Mouse (Mus musculus): ENCODE data around the gene Rtp2.

- TF ChIP-seq CTCF (IDR thresholded peaks at IDR 0.05; ENCODE audit: low read depth, low read length) (peak; percentile 53), POLR2A (IDR thresholded peaks at IDR 0.05; ENCODE audit: borderline replicate concordance, low read depth, low read length) (no peak)
Observed at GRCm38 (mm10) chr16:23953189-23953958, 21.2 kb upstream of the Rtp2 start.
